Mouse (Mus musculus): ENCODE results near the gene Sfr1.

The Sfr1 gene

DNA sequence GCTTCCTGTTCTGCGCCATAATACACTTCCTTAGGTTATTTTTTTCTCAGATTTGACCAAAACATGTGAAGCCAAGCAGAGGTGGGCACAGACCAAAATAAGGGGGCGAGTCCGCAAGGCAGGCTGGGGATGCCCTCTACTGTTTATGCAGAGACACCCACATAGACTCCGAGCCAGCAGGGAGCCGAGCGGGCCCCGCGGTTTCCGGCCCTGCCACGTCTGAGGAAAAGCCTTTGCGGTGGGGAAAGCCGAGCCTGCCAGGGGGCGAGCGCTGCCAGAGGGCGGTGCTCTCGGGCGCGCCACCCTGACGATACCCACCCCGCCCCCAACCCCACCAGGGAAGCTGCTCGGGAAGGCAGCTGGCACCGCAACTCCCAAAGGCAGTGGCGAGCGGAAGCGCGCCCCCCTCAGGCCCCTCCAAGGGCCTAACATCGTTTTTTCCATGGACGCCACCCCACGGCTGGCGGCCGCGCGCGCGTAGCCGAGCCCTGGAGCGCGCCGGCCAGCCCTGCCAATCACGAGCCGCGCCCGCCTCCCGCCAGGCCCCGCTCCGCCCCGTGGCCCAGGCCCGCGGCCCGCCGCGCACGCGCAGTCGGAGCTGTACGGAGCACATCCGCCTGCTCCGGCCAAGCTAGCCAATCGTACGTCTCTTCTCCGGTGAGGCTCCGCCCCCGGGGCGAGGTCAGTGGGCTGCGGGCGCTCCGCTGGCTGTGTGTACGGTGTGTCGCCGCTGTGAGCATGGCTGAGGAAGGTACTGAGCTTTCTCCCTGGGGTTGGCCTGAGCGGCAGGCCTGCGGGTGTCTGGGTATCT lies at the start of gene Sfr1:
TSS of gene Sfr1 (plus strand) at position 612 of the 811 bp plus-strand sequence.
- CTCF ChIA-PET = interaction anchor here (0.6 to 1.1 kb wide), 4 partner anchors 195 to 1851 kb away, joined by 3 to 6 read pairs (median 4); no protein-coding TSS in a partner anchor

DNA sequence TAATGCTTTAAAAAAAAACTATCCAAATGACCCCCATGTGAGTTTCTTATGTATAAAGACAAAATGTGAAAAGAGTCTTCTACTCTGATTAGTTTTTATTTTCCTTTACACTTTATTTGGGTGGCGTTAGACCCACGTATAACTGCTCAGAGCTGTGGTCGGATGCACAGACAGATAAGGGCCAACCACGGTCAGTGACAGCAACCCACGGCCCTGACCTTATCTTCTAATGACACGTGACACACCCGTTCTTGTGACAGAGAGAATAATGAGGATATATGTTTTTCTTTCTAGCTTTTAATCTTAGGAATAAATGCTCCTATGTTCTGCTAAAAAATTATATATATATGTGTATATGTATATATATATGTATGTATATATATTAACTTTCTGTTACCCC lies 41.9 kb upstream of the Sfr1 start:
- CTCF ChIA-PET = interaction anchor here (0.6 to 0.7 kb wide), 2 partner anchors 17 to 1113 kb away, joined by 3 to 4 read pairs; no protein-coding TSS in a partner anchor

DNA sequence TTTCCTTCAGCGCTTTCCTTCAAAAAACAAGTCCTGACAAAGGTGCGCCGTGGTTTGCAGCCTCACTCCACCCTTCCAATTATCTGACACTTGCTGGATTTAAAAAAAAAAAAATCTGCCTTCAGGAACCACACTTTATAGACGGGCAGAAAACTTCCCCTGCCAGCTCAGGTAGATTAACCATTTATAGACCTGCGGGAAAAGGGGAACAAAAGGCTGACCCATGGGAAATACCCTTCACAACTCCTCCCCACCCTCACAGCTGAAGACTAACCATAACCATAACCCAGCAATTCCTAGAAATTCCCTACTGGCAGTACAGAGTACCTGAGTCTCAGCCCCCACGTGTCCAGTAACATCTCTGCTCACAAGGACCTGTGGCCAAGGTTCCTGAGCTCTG lies 39.5 kb upstream of the Sfr1 start, which contains the start of gene Col17a1:
TSS of gene Col17a1 (minus strand) at position 101 of the 400 bp plus-strand sequence.
- CTCF ChIA-PET = no interaction called here

DNA sequence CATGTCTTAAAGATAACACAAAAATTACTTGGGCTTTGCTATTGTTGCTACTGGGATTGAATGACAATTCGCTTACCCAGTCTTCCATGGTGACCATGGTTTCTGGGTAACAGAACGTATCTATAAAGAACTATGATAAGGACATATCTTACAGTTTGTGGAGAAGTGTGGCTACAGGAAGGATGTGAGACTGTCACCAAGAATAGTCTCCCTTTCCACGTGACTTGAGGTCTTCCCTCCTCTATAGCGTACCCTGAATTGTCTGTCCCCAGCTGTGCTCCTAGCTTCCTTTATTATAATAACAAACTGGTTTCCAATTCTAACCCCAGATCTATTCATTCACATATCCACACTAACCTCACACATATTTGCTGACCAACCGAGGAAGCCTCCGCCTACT lies 35.8 kb upstream of the Sfr1 start:
- CTCF ChIA-PET = no interaction called here

DNA sequence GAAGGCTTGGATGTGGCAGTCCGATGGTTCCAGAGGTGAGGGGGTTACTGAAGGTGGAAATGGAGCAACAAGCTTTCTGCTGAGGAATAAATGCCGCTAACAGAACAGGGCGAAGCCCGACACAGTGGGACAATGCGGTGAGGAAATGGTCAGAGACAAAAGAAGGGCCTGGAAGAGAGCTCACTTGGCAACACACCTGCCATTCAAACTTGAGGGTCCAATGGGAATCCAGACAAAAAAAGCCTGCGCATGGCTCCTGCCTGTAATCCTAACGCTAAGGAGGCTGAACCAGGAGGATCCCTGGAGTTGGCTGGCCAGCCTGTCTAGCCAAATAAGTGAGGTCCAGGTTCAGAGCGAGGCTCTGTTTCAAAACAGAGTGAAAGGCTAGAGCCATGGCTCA lies 35.1 kb upstream of the Sfr1 start:
- CTCF ChIA-PET = no interaction called here

DNA sequence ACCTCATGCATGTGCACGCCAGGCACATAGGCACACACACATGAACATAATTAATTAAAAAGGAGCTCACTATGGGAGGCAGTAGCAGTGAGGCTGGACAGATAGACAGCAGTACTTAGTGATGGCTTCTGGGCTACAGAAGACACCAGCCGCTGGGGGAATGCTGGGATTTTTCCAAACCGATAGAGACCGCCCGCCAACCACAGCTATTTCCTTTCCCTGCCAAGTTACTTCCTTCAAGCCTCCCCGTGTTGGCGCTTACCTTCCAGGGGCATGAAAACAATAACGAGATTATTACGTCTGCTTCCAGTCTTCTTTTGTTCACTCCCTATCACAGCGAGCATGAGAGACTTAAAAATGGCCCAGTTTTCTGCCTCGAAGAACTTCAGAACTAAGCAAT lies 34.4 kb upstream of the Sfr1 start:
- CTCF ChIA-PET = no interaction called here

DNA sequence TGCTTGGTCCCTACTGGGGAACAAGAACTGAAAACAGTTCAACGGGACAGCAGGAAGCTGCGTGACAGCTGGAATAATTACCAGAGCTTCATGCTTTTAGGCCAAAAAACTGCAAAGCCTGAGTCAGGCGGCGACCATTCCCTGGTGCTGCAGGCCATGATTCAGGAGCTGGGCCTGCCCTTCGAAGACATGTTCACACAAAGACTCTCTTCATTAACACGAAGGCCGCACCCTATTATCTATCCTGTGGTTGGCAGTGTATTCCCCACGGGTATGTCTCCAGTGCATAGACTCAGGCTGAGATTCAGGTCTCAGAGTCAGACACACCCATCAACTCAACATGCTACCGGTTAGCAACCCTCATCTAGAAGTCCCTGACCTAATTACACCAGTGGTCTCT lies 33.2 kb upstream of the Sfr1 start:
- CTCF ChIA-PET = no interaction called here

DNA sequence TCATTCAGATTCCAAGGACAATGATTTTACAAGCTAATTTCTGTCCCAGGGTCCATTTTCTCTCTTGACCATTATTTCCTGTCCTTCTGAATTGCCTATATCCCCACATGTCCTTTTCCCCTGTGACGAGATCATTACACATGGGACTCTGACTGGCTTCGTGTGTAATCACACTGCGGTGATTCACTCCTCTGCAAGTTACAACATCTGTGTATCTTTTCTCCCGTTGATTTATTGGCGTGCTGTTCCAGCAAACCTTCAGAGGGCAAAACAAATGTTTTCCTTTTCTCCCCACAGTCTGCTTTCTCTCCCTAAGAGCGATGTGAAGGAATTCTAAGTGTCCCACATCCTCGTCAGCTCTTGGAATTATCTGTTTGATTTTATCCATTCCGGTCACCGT lies 31.7 kb upstream of the Sfr1 start:
- CTCF ChIA-PET = no interaction called here

DNA sequence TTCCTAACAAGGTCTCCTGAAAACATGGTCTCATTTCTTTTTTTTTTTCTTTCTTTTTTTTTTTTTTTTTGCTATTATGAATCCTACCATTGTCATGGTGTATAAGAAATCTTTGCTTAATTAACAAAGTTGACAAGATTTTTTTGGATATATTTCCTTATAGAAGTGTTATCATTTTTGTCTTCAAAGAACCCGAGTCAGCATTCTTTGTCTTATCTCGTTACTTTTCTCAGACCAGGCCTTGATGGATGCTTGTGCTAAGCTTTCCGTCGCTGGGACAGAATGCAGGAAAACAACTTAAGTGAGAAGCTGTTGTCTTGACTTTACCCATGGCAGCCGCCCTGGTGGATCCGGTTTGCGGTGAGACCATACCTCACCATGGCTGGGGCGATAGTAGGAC lies 31.0 kb upstream of the Sfr1 start:
- CTCF ChIA-PET = no interaction called here

DNA sequence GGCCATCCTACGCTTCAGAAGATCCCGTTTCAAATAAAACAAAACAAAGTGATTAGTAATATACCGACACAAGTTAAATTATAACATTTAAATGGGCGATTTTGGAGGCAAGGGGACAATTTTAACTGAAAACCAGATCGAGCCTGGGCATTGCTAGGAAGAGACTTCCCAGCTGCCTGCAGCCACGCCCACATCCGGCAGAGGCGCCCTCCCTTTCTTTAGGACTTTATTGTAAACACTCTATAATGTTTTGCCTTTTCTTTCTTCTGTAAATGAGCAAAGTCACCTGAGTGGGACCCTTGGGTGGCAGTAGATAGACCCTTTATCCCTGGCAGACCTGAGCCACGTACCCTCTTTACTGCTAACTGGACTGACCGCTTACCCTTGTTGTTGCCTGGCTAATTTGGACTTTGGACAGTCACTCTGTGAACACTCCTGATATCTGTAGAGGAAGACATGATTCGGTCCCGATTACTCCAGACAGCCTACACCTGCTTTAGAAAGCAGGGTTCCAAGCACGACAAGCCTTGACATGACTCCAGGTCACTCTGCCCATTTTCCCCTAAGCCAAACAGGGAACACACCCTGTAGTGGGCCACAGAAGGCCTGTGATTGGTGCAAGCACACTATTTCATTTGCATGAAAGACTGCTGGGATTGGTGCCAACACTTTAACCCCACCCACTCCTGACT lies 26.3 kb upstream of the Sfr1 start:
- CTCF ChIA-PET = interaction anchor here (0.6 kb wide), 1 partner anchor 82 kb away, joined by 5 read pairs; no protein-coding TSS in a partner anchor

DNA sequence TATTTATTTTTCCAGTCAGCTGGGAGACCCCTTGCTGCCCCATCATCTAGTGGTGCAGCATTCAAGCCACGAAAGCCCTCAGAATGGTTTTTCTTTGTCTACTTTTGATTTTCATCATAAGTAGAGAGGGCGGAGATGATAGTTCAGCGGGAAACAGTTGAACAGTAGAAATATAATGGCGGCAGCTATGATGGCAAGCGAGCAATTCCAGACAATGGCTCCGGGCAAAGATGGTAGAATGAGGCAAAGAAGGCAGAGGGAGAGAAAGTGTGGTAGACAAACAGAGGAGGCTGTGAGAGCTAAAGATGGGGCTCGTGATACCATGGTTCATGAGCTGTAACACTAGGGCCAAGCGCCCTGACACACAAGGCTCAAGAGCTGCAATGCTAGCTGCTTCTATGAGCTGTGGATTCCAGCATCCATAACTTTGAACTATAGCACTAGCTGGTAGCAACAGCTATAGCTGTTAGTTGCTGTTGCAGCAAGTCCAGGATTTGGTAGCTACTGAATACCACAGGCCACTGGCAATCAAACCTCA lies 25.6 kb upstream of the Sfr1 start:
- CTCF ChIA-PET = interaction anchor here (0.8 kb wide), 1 partner anchor 16 kb away, joined by 3 read pairs; no protein-coding TSS in a partner anchor

DNA sequence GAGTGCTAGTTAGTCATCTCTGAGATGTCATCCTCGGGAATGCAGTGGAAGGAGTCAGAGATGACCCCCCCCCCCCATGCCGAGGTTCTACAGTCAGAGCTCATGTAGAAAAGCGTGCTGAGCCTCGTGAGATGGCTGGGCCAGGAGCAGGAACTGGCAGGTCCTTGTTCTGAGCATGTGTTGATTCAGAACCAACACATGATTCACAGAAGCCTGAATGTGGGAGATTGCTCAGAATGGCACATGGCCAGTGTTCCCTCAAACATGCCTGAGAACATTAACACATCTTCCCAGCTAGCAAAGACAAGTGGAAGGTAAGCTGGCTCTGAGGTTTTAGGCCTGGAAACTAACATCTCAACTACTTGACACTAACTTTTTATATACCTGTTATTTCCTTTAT lies 21.1 kb upstream of the Sfr1 start:
- CTCF ChIA-PET = no interaction called here

DNA sequence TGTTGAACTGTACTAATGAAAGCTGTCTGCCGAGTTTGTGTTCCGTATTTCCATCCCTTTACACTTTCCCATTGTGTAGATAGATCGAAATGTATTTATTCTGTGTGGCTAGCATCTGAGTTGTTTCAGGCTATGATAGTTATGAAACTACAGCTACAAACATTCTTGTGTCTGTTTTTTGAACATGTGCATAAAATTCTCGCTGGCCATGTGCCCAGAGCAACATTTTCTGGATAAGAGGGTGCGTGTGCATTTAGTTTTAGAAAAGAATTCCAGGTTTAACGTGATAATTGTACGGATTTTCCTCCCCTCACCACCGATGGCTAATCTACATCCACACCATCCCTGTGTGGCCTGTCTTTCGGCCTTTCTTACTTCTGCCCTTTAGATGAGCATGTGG lies 18.0 kb upstream of the Sfr1 start:
- CTCF ChIA-PET = no interaction called here

DNA sequence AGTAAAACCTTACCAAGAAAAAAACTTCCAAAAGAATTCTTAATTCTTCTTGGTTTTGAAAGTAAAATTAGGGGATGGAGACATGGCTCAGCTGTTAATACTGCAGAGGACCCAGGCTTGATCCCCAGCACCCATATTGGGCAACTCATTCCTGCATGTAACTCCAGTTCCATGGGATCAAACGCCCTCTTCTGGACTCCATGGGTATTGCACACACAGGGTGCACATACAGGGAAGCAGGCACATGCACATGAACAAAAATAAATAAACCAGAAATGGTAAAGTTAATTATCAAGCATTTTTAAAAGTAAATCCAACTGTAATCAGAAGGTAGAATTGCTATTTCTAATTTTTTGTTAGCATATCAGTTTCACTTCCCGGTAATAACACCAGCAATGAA lies 15.3 kb upstream of the Sfr1 start:
- CTCF ChIA-PET = no interaction called here

DNA sequence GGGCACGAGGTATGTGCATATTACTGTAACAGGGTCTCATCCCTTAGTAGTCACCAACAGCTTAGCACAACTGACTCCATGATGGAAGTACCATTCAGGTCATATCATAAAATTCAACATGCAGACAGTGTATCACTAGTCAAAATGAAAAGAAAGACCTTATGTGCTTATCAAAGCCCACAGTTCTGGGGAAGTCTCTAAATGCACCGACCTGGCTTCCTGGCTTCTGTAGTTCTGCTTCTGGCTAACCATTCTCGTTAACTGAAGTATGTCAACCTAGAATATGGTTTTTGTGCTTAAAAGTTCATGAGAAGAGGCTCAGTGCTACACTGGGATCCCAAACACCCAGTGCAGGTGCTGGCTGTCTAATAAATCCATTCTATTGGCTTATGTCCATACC lies 12.3 kb upstream of the Sfr1 start:
- CTCF ChIA-PET = no interaction called here

DNA sequence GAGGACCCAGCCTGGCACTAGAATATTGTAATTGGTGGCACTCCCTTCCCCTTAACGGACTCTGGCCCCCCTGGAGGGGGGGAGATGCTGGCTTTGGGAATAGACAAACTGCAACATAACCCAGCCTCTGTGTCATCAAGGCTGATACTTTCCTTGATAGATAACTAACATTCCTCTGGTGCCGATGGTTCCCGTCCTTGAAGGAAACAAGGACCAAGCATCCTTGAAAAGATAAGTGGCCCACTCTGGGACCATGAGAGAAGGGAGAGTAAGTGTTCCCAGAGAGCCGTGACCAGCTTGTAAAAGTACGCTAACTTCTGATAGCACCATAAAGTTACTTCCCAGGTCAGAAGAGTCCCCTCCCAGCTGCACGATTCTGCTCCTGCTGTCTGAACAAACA lies 9.0 kb upstream of the Sfr1 start:
- CTCF ChIA-PET = no interaction called here

DNA sequence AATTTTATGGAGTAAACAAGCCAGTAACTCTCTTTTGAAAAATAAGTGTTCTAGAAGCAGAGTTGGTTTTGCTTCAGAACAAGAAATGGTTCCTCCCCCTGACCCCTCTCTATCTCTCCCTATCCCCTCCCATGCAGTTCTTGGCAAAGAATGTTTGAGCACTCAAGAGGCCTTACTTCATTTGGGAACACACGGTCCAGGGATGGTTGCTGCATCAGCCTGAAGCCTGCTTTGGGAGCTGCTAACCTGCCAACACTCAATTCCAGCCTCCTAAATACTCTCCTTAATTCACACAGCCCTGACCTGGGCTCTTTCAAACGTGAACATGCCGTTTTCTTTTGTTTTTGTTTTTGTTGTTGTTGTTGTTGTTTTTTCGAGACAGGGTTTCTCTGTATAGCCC lies 6.6 kb upstream of the Sfr1 start:
- CTCF ChIA-PET = no interaction called here

DNA sequence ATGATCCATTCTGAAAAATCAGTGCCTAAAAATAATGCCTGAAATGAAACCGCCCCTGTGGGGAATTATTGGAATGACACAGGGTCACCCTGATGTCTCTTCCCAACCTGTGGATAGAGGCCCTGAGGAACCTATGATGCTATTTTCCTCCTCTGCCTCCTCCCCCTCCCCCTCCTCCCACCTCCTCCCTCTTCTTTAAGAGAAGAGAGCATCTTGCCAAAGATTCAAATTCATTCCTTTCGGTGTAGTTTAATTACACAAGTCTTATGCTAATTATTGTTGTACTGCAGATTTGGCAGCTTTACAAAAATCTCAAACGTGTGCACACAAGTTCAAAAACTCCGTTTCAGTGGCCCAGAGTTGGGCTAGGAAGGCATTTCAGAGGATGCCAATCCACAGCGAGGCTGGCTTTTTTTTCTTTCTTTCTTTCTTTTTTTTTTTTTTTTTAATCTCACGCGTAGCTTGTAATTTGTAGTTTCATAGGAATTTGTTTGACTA lies 5.8 kb upstream of the Sfr1 start:
- CTCF ChIA-PET = no interaction called here

DNA sequence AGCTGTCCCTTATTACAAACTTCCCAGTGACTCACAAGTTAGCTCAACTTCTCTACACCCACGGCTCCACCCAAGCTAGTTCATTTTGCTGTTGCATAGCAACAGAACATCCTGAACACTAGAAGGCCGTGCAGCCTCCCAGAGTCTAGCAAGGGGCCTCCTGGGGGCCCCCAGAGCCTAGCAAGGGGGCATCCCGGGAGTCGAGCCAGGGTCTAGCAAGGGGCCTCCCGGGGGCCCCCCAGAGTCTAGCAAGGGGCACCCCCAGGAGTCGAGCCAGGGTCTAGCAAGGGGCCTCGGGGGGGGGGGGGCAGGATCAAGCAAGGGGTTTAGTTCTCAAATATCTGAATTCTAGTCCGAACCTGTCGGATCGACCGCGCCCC lies 801 bp upstream of the Sfr1 start:
- CTCF ChIA-PET = interaction anchor here (0.7 kb wide), 1 partner anchor 673 kb away, joined by 5 read pairs; no protein-coding TSS in a partner anchor

DNA sequence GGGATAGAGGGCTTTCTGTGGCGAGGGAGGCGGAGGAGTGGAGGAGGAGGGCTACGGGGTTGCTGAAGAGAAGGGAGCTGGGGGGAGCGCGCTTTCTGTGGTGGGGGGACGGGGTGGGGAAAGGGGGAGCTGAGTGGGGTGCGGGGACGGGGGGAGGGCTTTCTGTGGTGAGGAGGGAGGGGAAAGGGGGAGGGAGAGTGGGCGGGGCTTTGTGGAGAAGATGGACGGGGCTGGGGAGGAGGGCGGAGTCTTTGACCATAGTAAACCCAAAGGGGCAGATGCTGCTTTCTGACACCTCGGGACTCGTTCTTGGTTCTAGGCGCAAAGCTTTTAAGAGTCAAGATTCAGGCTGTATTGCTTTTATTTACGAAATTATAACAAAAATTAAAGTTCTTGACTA lies 449 bp downstream of the Sfr1 start:
- CTCF ChIA-PET = interaction anchor here (0.6 to 1.1 kb wide), 4 partner anchors 195 to 1852 kb away, joined by 3 to 6 read pairs (median 4); no protein-coding TSS in a partner anchor

DNA sequence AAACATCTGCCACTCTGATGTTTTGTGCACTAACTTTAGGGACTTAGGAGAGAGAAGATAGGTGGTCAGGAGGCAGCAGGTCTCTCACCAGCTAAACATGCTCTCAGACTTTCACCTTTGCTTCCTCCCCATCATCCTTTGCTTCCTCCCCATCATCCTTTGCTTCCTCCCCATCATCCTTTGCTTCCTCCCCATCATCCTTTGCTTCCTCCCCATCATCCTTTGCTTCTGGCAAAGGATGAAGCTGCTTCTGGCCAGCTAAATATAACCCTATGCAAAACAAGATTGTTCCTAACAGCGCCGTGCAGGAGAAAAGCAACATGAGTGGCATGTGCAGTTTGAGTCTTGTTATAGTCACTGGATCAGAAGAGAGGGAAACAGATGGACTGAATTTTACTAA lies 15.6 kb downstream of the Sfr1 start:
- CTCF ChIA-PET = no interaction called here

DNA sequence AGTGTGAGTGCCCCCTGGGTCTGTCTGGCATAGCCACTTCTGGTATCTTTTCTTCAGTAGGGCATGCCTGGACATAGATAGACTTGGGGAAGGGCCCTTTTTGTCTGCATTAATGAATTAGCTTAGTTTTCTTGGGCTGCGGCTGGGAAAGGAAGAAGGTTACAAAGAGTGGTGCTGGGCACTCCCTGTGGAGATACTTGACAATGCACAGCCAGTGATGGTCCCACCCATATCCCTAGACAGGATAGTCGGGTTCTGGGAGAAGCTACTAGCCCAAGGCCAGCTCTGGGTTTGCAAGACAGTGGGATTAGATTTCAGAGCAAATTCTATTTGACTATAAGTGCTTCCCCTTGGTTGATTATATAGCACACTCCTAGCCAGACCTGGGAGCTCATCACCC lies 17.5 kb downstream of the Sfr1 start:
- CTCF ChIA-PET = no interaction called here

DNA sequence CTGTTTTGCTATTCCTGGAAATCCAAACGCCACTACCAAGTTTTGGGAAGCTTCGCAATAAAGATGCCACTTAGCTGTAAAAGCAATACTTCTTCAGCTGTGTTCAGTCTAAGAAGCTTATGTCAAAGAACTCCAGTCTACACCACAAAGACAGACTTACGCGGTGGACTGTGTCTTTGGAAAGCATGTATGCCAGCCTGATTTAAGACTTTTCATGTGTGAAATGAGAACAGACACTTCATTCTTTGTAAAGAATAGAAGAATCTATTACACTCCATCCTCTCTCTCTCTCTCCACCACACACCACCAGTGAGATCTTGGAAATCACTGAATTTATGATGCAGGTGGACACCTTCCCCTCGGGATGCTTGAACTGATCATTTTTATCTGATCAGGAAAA lies 18.9 kb downstream of the Sfr1 start:
- CTCF ChIA-PET = no interaction called here
